Mouse (Mus musculus): ENCODE data around the gene Gins2. TPM values are rescaled to one million over a fixed set of nuclear protein-coding genes. Genes with fewer than 3 reads are reported as not detected.

Gins2 gene
- polyA plus RNA-seq, 1 experiment from 2014 or later: 51.0 TPM

GRCm38 (mm10) chr8:120610824-120611223, 21.7 kb upstream of the Gins2 start:
- ATAC-seq (replicated peaks; ENCODE audit: extremely low read depth, insufficient read depth, low FRiP score): no peak
- no peak overlapping the region for H3K27ac ChIP-seq (ENCODE audit: low read length)
- 90% methylated on average over 6 of the region's 6 CpGs for WGBS

GRCm38 (mm10) chr8:120607885-120608284, 18.8 kb upstream of the Gins2 start:
- no peak for ATAC-seq (replicated peaks; ENCODE audit: extremely low read depth, insufficient read depth, low FRiP score)
- Histone ChIP-seq H3K36me3 (ENCODE audit: control insufficient read depth, insufficient read depth) (no peaks in the 10 kb centered on the region), H3K27ac (ENCODE audit: low read length) (no peak overlapping the region), H3K4me3 (ENCODE audit: low read length) (no peak overlapping the region), H3K4me1 (ENCODE audit: control insufficient read depth, insufficient read depth, low read length) (peaks cover 2% of the 10 kb centered on the region; the same call in 1 of the 2 replicates), H3K27me3 (ENCODE audit: control insufficient read depth, insufficient read depth, low read length) (no peaks in the 10 kb centered on the region), H3K4me2 (ENCODE audit: low read depth, low read length) (0 out of 2 replicates have a peak overlapping the region, but pooled peaks have one; percentile 15), H3K9ac (ENCODE audit: low read length) (no peak overlapping the region), H3K9me3 (replicated peaks; ENCODE audit: control insufficient read depth, low read length) (no peaks in the 10 kb centered on the region)
- WGBS: 10% methylated on average over 7 of the region's 7 CpGs

More at GRCm38 (mm10) chr8:120610824-120611223, 21.7 kb upstream of the Gins2 start:
- Histone ChIP-seq H3K4me1 (ENCODE audit: control insufficient read depth, insufficient read depth, low read length) (peaks cover 2% of the 10 kb centered on the region; the same call in 1 of the 2 replicates), H3K9ac (ENCODE audit: low read length) (no peak overlapping the region), H3K4me2 (ENCODE audit: low read depth, low read length) (no peak overlapping the region), H3K4me3 (ENCODE audit: low read length) (no peak overlapping the region), H3K36me3 (ENCODE audit: control insufficient read depth, insufficient read depth) (no peaks in the 10 kb centered on the region), H3K27me3 (ENCODE audit: control insufficient read depth, insufficient read depth, low read length) (no peaks in the 10 kb centered on the region), H3K9me3 (replicated peaks; ENCODE audit: control insufficient read depth, low read length) (no peaks in the 10 kb centered on the region)

- Histone ChIP-seq H3K9me3 (replicated peaks; ENCODE audit: control insufficient read depth, low read length) (no peaks in the 10 kb centered on the region), H3K36me3 (ENCODE audit: control insufficient read depth, insufficient read depth) (no peaks in the 10 kb centered on the region), H3K27me3 (ENCODE audit: control insufficient read depth, insufficient read depth, low read length) (no peaks in the 10 kb centered on the region), H3K4me3 (ENCODE audit: low read length) (no peak overlapping the region), H3K4me1 (ENCODE audit: control insufficient read depth, insufficient read depth, low read length) (peaks cover 2% of the 10 kb centered on the region; the same call in 1 of the 2 replicates), H3K9ac (ENCODE audit: low read length) (no peak overlapping the region), H3K4me2 (ENCODE audit: low read depth, low read length) (no peak overlapping the region), H3K27ac (ENCODE audit: low read length) (no peak overlapping the region)
- no peak; the same call in 1 of the 2 replicates for ATAC-seq (replicated peaks; ENCODE audit: extremely low read depth, insufficient read depth, low FRiP score)
- WGBS: 80% methylated on average over 9 of the region's 9 CpGs
Observed at GRCm38 (mm10) chr8:120607460-120607859, 18.4 kb upstream of the Gins2 start.

GRCm38 (mm10) chr8:120602672-120603071, 13.6 kb upstream of the Gins2 start:
- WGBS: 46% methylated on average over 6 of the region's 6 CpGs

GRCm38 (mm10) chr8:120599504-120599903, 10.4 kb upstream of the Gins2 start:
- WGBS: 53% methylated on average over 7 of the region's 7 CpGs

More at GRCm38 (mm10) chr8:120602672-120603071, 13.6 kb upstream of the Gins2 start:
- H3K4me1 ChIP-seq (ENCODE audit: control insufficient read depth, insufficient read depth, low read length): peaks cover 1% of the 10 kb centered on the region; the same call in 1 of the 2 replicates
- no peaks in the 10 kb centered on the region for H3K36me3 ChIP-seq (ENCODE audit: control insufficient read depth, insufficient read depth)
- H3K27me3 ChIP-seq (ENCODE audit: control insufficient read depth, insufficient read depth, low read length): no peaks in the 10 kb centered on the region
- no peak overlapping the region for H3K27ac ChIP-seq (ENCODE audit: low read length)
- H3K4me3 ChIP-seq (ENCODE audit: low read length): no peak overlapping the region
- H3K9me3 ChIP-seq (replicated peaks; ENCODE audit: control insufficient read depth, low read length): no peaks in the 10 kb centered on the region
- H3K9ac ChIP-seq (ENCODE audit: low read length): no peak overlapping the region
- no peak overlapping the region for H3K4me2 ChIP-seq (ENCODE audit: low read depth, low read length)
- ATAC-seq (replicated peaks; ENCODE audit: extremely low read depth, insufficient read depth, low FRiP score): no peak

GRCm38 (mm10) chr8:120598579-120598978, 9.5 kb upstream of the Gins2 start:
- Histone ChIP-seq H3K4me2 (ENCODE audit: low read depth, low read length) (peak overlapping the region; percentile 8), H3K36me3 (ENCODE audit: control insufficient read depth, insufficient read depth) (no peaks in the 10 kb centered on the region), H3K27me3 (ENCODE audit: control insufficient read depth, insufficient read depth, low read length) (no peaks in the 10 kb centered on the region), H3K9me3 (replicated peaks; ENCODE audit: control insufficient read depth, low read length) (0 out of 2 replicates have a peak, but pooled peaks cover 2% of the 10 kb centered on the region), H3K9ac (ENCODE audit: low read length) (no peak overlapping the region), H3K4me3 (ENCODE audit: low read length) (no peak overlapping the region), H3K4me1 (ENCODE audit: control insufficient read depth, insufficient read depth, low read length) (no peaks in the 10 kb centered on the region), H3K27ac (ENCODE audit: low read length) (no peak overlapping the region)
- WGBS: 37% methylated on average over 24 of the region's 24 CpGs
- ATAC-seq (replicated peaks; ENCODE audit: extremely low read depth, insufficient read depth, low FRiP score): 0 out of 2 replicates have a peak, but pooled peaks have one; percentile 20

More at GRCm38 (mm10) chr8:120599504-120599903, 10.4 kb upstream of the Gins2 start:
- Histone ChIP-seq H3K4me3 (ENCODE audit: low read length) (no peak overlapping the region), H3K27ac (ENCODE audit: low read length) (no peak overlapping the region), H3K9ac (ENCODE audit: low read length) (no peak overlapping the region), H3K4me1 (ENCODE audit: control insufficient read depth, insufficient read depth, low read length) (no peaks in the 10 kb centered on the region), H3K27me3 (ENCODE audit: control insufficient read depth, insufficient read depth, low read length) (no peaks in the 10 kb centered on the region), H3K36me3 (ENCODE audit: control insufficient read depth, insufficient read depth) (no peaks in the 10 kb centered on the region), H3K4me2 (ENCODE audit: low read depth, low read length) (no peak overlapping the region), H3K9me3 (replicated peaks; ENCODE audit: control insufficient read depth, low read length) (0 out of 2 replicates have a peak, but pooled peaks cover 2% of the 10 kb centered on the region)
- no peak for ATAC-seq (replicated peaks; ENCODE audit: extremely low read depth, insufficient read depth, low FRiP score)

- H3K27me3 ChIP-seq (ENCODE audit: control insufficient read depth, insufficient read depth, low read length): no peaks in the 10 kb centered on the region
- WGBS: 14% methylated on average over 5 of the region's 5 CpGs
- H3K4me2 ChIP-seq (ENCODE audit: low read depth, low read length): no peak overlapping the region
- H3K9ac ChIP-seq (ENCODE audit: low read length): no peak overlapping the region
- no peak overlapping the region for H3K27ac ChIP-seq (ENCODE audit: low read length)
- no peaks in the 10 kb centered on the region for H3K36me3 ChIP-seq (ENCODE audit: control insufficient read depth, insufficient read depth)
- no peak overlapping the region for H3K4me3 ChIP-seq (ENCODE audit: low read length)
- H3K4me1 ChIP-seq (ENCODE audit: control insufficient read depth, insufficient read depth, low read length): peaks cover 4% of the 10 kb centered on the region
- ATAC-seq (replicated peaks; ENCODE audit: extremely low read depth, insufficient read depth, low FRiP score): no peak
- 0 out of 2 replicates have a peak, but pooled peaks cover 2% of the 10 kb centered on the region for H3K9me3 ChIP-seq (replicated peaks; ENCODE audit: control insufficient read depth, low read length)
Observed at GRCm38 (mm10) chr8:120595963-120596362, 6.9 kb upstream of the Gins2 start.

GRCm38 (mm10) chr8:120594571-120594970, 5.5 kb upstream of the Gins2 start:
- 0 out of 2 replicates have a peak, but pooled peaks cover 2% of the 10 kb centered on the region for H3K9me3 ChIP-seq (replicated peaks; ENCODE audit: control insufficient read depth, low read length)
- no peak overlapping the region for H3K9ac ChIP-seq (ENCODE audit: low read length)
- no peaks in the 10 kb centered on the region for H3K27me3 ChIP-seq (ENCODE audit: control insufficient read depth, insufficient read depth, low read length)
- no peak overlapping the region for H3K27ac ChIP-seq (ENCODE audit: low read length)
- no peak overlapping the region for H3K4me2 ChIP-seq (ENCODE audit: low read depth, low read length)
- WGBS: 83% methylated on average over 5 of the region's 5 CpGs
- H3K36me3 ChIP-seq (ENCODE audit: control insufficient read depth, insufficient read depth): no peaks in the 10 kb centered on the region
- no peak for ATAC-seq (replicated peaks; ENCODE audit: extremely low read depth, insufficient read depth, low FRiP score)
- no peak overlapping the region for H3K4me3 ChIP-seq (ENCODE audit: low read length)
- H3K4me1 ChIP-seq (ENCODE audit: control insufficient read depth, insufficient read depth, low read length): peaks cover 9% of the 10 kb centered on the region

GRCm38 (mm10) chr8:120591587-120592292, 2.6 kb upstream of the Gins2 start:
- ATAC-seq (replicated peaks; ENCODE audit: extremely low read depth, insufficient read depth, low FRiP score): no peak
- Histone ChIP-seq H3K4me2 (ENCODE audit: low read depth, low read length) (no peak overlapping the region), H3K4me1 (ENCODE audit: control insufficient read depth, insufficient read depth, low read length) (peaks cover 17% of the 10 kb centered on the region), H3K27me3 (ENCODE audit: control insufficient read depth, insufficient read depth, low read length) (no peaks in the 10 kb centered on the region), H3K27ac (ENCODE audit: low read length) (no peak overlapping the region), H3K4me3 (ENCODE audit: low read length) (no peak overlapping the region), H3K9ac (ENCODE audit: low read length) (no peak overlapping the region), H3K36me3 (ENCODE audit: control insufficient read depth, insufficient read depth) (no peaks in the 10 kb centered on the region), H3K9me3 (replicated peaks; ENCODE audit: control insufficient read depth, low read length) (0 out of 2 replicates have a peak, but pooled peaks cover 2% of the 10 kb centered on the region)
- 60% methylated on average over 10 of the region's 10 CpGs for WGBS
